Mouse (Mus musculus): ENCODE data around the gene Gdpgp1.

DNA sequence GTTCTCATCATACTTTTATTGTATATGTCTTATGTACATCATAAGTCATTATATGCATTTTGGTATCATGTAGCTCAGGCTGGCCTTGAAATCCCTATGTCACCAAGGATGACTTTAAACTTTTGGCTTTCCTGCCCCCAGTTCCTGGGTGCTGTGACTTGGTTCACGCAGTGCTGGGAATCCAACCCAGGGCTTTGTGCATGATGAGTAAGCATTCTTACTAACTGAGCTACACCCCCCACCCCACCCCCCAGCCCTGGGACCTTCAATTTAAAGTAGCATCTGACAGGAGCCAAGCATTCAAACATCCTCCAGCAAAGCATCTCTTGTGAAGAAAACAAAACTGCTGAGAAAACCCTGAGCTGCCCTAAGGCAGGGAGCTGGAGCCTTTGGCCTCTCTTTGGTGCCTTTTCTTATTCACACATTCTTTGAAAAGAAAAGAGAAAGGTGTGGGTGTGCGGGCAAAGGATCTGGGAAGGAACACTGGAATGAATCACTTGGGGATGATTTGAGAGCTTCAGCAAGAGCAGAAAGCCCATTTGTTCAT, 44.0 kb upstream of the Gdpgp1 start:
- TF ChIP-seq FLI1 (IDR thresholded peaks at IDR 0.05; ENCODE audit: low read length) (no peak), GATA1 (IDR thresholded peaks at IDR 0.05; ENCODE audit: borderline replicate concordance, low read length) (no peak)
